Mouse (Mus musculus) intestine, embryonic 15.5 days (tissue): ENCODE measurements at regions not wholly inside any gene's neighbourhood (a gene's known extent, or its start where the extent isn't known, plus 50 kb on each side); places are given as distances from the start of the nearest gene placed in this dataset.
"Not testable (repeated sequence)": the region's sequence is repeated elsewhere in the genome, so short reads cannot be mapped to it uniquely, and the experiment has no call there.

ENCODE experiments used
- ATAC-seq: fragments of 200-750 bp; cut with Nextera tagmentation; 2 replicates; pipeline ENCODE4 v1.8.0; 2017; ENCODE audit warnings: moderate TSS enrichment, moderate library complexity
- H3K27ac ChIP-seq: fragments of 300-500 bp; sonication (generic); 2 replicates; pipeline ENCODE4 v1.5.1; 2015; ENCODE audit warnings: mild to moderate bottlenecking, inconsistent platforms
- H3K27me3 ChIP-seq: fragments of 300-500 bp; sonication (generic); replicated peaks from 2 replicates; pipeline ENCODE4 v1.6.1; 2015; ENCODE audit warnings: inconsistent platforms
- H3K36me3 ChIP-seq: fragments of 300-500 bp; sonication (generic); 2 replicates; pipeline ENCODE4 v1.6.1; 2015; ENCODE audit warnings: inconsistent platforms
- H3K4me1 ChIP-seq: fragments of 300-500 bp; sonication (generic); replicated peaks from 2 replicates; pipeline ENCODE4 v1.6.1; 2015; ENCODE audit warnings: inconsistent platforms
- H3K4me2 ChIP-seq: fragments of 300-500 bp; sonication (generic); replicated peaks from 2 replicates; pipeline ENCODE4 v1.6.1; 2015; ENCODE audit warnings: mild to moderate bottlenecking, inconsistent platforms
- H3K4me3 ChIP-seq: fragments of 300-500 bp; sonication (generic); replicated peaks from 2 replicates; pipeline ENCODE4 v1.5.1; 2015; ENCODE audit warnings: inconsistent platforms
- H3K9ac ChIP-seq: fragments of 300-500 bp; sonication (generic); 2 replicates; pipeline ENCODE4 v1.6.1; 2015; ENCODE audit warnings: inconsistent platforms
- H3K9me3 ChIP-seq: fragments of 300-500 bp; sonication (generic); 2 replicates; pipeline ENCODE4 v1.6.1; 2016; ENCODE audit warnings: inconsistent platforms
- WGBS: fragments of 180-500 bp; shearing (Covaris S2); methylation state at CpG from one replicate; pipeline ENCODE4 v1.1.7; 2015; 5-methylcytosine and 5-hydroxymethylcytosine counted together

DNA sequence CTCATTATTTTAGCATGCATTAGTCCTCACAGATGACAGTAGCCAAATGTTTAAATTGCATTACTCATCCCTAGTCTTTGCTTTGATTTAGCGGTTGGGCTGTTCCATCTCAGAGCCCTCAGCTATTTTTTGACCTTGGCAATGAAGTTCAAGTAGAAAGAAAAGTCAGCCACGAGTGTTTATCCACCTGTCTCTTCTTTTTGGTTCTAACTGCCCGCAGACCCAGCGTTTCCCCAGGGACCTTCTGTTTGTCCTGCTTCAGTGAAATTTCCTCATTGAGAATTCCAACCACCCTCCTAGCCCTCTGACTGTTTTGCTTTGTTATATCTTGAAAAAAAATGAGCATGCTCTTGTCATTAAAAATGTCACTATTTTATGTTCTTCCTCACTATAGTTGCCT, 403.5 kb downstream of the Arl4a start:
- Histone ChIP-seq H3K27ac (no peak overlapping the region), H3K4me3 (no peak overlapping the region), H3K36me3 (no peaks in the 10 kb centered on the region), H3K9me3 (no peaks in the 10 kb centered on the region), H3K9ac (no peak overlapping the region), H3K27me3 (no peaks in the 10 kb centered on the region), H3K4me1 (no peaks in the 10 kb centered on the region), H3K4me2 (no peak overlapping the region)
- no peak for ATAC-seq
- WGBS = 45% methylated on average over 4 of the region's 4 CpGs

DNA sequence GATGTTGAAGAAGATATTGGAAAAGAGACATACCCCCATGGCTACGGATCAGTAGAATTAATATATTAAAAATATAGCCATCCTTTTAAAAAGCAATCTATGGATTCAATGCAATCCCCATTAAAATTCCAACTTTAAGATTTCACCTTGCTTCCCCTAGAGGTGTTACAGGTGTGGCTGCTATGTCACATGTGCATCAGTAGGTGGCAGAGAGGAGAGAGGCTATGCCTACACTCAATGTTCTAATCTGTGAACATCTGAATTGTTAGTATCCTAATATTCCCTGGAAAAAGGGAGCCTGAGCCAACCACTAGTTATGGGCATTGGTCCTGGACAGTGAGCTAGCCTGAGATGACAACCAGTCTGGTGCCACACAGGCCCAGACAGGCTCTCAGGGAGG, 416.6 kb downstream of the Arl4a start:
- Histone ChIP-seq H3K4me2 (no peak overlapping the region), H3K36me3 (no peaks in the 10 kb centered on the region), H3K27ac (no peak overlapping the region), H3K4me3 (no peak overlapping the region), H3K9me3 (no peaks in the 10 kb centered on the region), H3K27me3 (no peaks in the 10 kb centered on the region), H3K9ac (no peak overlapping the region), H3K4me1 (no peaks in the 10 kb centered on the region)
- no peak for ATAC-seq
- WGBS = 89% methylated on average over 1 of the region's 1 CpGs

- H3K36me3 ChIP-seq = no peaks in the 10 kb centered on the region
- 58% methylated on average over 3 of the region's 3 CpGs for WGBS
- no peak overlapping the region for H3K4me3 ChIP-seq
- no peaks in the 10 kb centered on the region for H3K27me3 ChIP-seq
- ATAC-seq = no peak
- no peak overlapping the region for H3K9ac ChIP-seq
- H3K27ac ChIP-seq = no peak overlapping the region
- no peaks in the 10 kb centered on the region for H3K9me3 ChIP-seq
- no peaks in the 10 kb centered on the region for H3K4me1 ChIP-seq
- H3K4me2 ChIP-seq = no peak overlapping the region
These were observed 432.5 kb downstream of the Arl4a start for GRCm38 (mm10) chr12:39605289-39605688.

DNA sequence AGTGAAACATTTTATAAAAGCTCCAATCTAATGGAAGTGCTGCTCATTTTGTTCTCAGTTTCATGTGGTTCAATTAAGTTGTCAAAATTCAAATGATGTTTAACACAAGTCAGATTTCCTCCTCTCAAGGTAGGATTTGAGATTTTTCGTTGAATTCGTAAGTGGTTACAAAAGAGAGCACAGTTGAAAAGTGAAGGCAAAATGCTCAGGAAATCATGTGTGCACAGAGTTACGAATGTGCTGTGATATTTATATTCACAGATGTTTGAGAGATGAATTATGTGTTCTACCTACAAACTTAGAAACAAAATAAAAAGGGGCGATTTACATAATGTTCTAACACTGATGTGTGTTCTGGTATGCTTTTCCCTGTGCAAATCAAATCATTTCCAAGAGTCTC, 433.1 kb downstream of the Arl4a start:
- H3K4me2 ChIP-seq = no peak overlapping the region
- H3K36me3 ChIP-seq = no peaks in the 10 kb centered on the region
- H3K27me3 ChIP-seq = no peaks in the 10 kb centered on the region
- H3K9me3 ChIP-seq = no peaks in the 10 kb centered on the region
- no peak overlapping the region for H3K4me3 ChIP-seq
- no peak overlapping the region for H3K27ac ChIP-seq
- no peak overlapping the region for H3K9ac ChIP-seq
- ATAC-seq = no peak
- 79% methylated on average over 4 of the region's 4 CpGs for WGBS
- no peaks in the 10 kb centered on the region for H3K4me1 ChIP-seq

DNA sequence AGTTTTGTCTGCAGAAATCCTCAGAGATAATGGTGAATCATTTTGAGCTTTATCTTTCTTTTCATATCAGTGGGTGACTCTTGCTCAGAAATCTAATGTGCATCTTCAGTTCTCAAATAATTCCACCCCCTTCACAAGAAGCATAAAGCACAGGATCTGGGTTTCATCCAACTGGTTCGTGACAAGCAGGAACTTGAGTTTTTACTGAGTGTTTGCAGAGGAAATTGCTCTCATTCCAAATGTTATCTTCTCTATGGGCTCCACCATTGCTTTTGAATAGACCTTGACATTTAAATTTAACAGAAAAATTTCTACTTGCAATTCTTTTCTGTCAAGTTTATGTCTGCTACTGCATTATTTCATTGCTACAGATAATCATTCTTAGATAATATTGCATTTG, 443.1 kb downstream of the Arl4a start:
- no peak overlapping the region for H3K27ac ChIP-seq
- no peak overlapping the region for H3K4me3 ChIP-seq
- no peaks in the 10 kb centered on the region for H3K4me1 ChIP-seq
- no peak overlapping the region for H3K9ac ChIP-seq
- no peak overlapping the region for H3K4me2 ChIP-seq
- no peak for ATAC-seq
- 13% methylated on average over 1 of the region's 1 CpGs for WGBS
- no peaks in the 10 kb centered on the region for H3K27me3 ChIP-seq
- H3K9me3 ChIP-seq = no peaks in the 10 kb centered on the region
- no peaks in the 10 kb centered on the region for H3K36me3 ChIP-seq

GRCm38 (mm10) chr12:39593781-39594180, 444.0 kb downstream of the Arl4a start:
- not testable (repeated sequence) for H3K9ac ChIP-seq, ATAC-seq, H3K4me3 ChIP-seq, H3K27ac ChIP-seq, H3K36me3 ChIP-seq, H3K27me3 ChIP-seq, H3K9me3 ChIP-seq, H3K4me2 ChIP-seq, H3K4me1 ChIP-seq

GRCm38 (mm10) chr12:39587204-39587909, 450.5 kb downstream of the Arl4a start:
- Histone ChIP-seq H3K27ac (no peak overlapping the region), H3K27me3 (no peaks in the 10 kb centered on the region), H3K9ac (no peak overlapping the region), H3K9me3 (no peaks in the 10 kb centered on the region), H3K4me2 (no peak overlapping the region), H3K4me3 (no peak overlapping the region), H3K36me3 (no peaks in the 10 kb centered on the region), H3K4me1 (no peaks in the 10 kb centered on the region)
- no peak for ATAC-seq
- 63% methylated on average over 5 of the region's 5 CpGs for WGBS

- H3K9ac ChIP-seq = no peak overlapping the region
- WGBS = 82% methylated on average over 4 of the region's 4 CpGs
- H3K27ac ChIP-seq = no peak overlapping the region
- no peaks in the 10 kb centered on the region for H3K4me1 ChIP-seq
- no peak for ATAC-seq
- H3K4me3 ChIP-seq = no peak overlapping the region
- H3K36me3 ChIP-seq = no peaks in the 10 kb centered on the region
- H3K9me3 ChIP-seq = no peaks in the 10 kb centered on the region
- no peaks in the 10 kb centered on the region for H3K27me3 ChIP-seq
- no peak overlapping the region for H3K4me2 ChIP-seq
These were observed 451.7 kb downstream of the Arl4a start for GRCm38 (mm10) chr12:39586163-39586562.

DNA sequence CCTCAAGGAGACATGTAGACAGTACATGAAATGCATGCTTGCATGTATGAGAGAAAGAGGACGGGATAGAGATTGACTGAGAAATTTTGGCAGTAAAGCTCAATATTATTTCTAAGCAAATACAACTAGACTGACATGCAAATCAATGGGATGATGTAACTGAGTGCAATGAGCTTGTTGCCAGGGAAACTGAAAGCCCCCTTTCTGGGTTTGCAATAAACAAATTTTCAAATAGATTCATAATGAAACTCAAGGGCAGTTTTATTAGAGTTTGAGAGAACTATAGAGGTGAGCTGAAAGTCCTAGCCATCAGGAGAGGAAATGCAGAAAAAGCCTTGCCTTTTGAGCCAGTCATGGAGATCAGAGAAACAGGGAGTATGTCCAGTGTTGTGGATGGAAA, 460.2 kb downstream of the Arl4a start:
- no peaks in the 10 kb centered on the region for H3K36me3 ChIP-seq
- no peaks in the 10 kb centered on the region for H3K4me1 ChIP-seq
- no peak overlapping the region for H3K9ac ChIP-seq
- ATAC-seq = no peak
- H3K27me3 ChIP-seq = no peaks in the 10 kb centered on the region
- 77% methylated on average over 1 of the region's 1 CpGs for WGBS
- no peak overlapping the region for H3K27ac ChIP-seq
- no peak overlapping the region for H3K4me3 ChIP-seq
- no peak overlapping the region for H3K4me2 ChIP-seq
- H3K9me3 ChIP-seq = no peaks in the 10 kb centered on the region

- WGBS = 84% methylated on average over 1 of the region's 1 CpGs
- Histone ChIP-seq H3K27me3 (no peaks in the 10 kb centered on the region), H3K27ac (no peak overlapping the region), H3K4me1 (no peaks in the 10 kb centered on the region), H3K4me2 (no peak overlapping the region), H3K36me3 (no peaks in the 10 kb centered on the region), H3K9ac (no peak overlapping the region), H3K9me3 (no peaks in the 10 kb centered on the region), H3K4me3 (no peak overlapping the region)
- no peak for ATAC-seq
These were observed 465.0 kb downstream of the Arl4a start for GRCm38 (mm10) chr12:39572802-39573201.

- Histone ChIP-seq H3K4me3 (no peak overlapping the region), H3K36me3 (no peaks in the 10 kb centered on the region), H3K27ac (no peak overlapping the region), H3K9ac (no peak overlapping the region), H3K4me1 (no peaks in the 10 kb centered on the region), H3K4me2 (no peak overlapping the region), H3K27me3 (no peaks in the 10 kb centered on the region), H3K9me3 (no peaks in the 10 kb centered on the region)
- 79% methylated on average over 1 of the region's 1 CpGs for WGBS
- ATAC-seq = no peak
These were observed 465.7 kb downstream of the Arl4a start for GRCm38 (mm10) chr12:39572147-39572546.

GRCm38 (mm10) chr12:39560734-39561446, 476.9 kb downstream of the Arl4a start:
- 73% methylated on average over 4 of the region's 4 CpGs for WGBS

GRCm38 (mm10) chr12:39558491-39558890, 479.3 kb downstream of the Arl4a start:
- Histone ChIP-seq H3K4me1 (no peaks in the 10 kb centered on the region), H3K27ac (no peak overlapping the region), H3K9me3 (no peaks in the 10 kb centered on the region), H3K9ac (no peak overlapping the region), H3K27me3 (no peaks in the 10 kb centered on the region), H3K4me3 (no peak overlapping the region), H3K36me3 (no peaks in the 10 kb centered on the region), H3K4me2 (no peak overlapping the region)
- WGBS = 96% methylated on average over 3 of the region's 3 CpGs
- ATAC-seq = no peak

More at GRCm38 (mm10) chr12:39560734-39561446, 476.9 kb downstream of the Arl4a start:
- Histone ChIP-seq H3K9ac (no peak overlapping the region), H3K27ac (no peak overlapping the region), H3K9me3 (no peaks in the 10 kb centered on the region), H3K36me3 (no peaks in the 10 kb centered on the region), H3K4me3 (no peak overlapping the region), H3K27me3 (no peaks in the 10 kb centered on the region), H3K4me1 (no peaks in the 10 kb centered on the region), H3K4me2 (no peak overlapping the region)
- ATAC-seq = no peak
